Mouse (Mus musculus) cerebellum, adult 2 months (tissue): Measurements from ENCODE around the gene Kctd12.

Source experiments
- CTCF ChIP-seq: fragments of 200-500 bp; IDR thresholded peaks from 2 replicates; pipeline ENCODE4 v1.5.1; 2011; ENCODE audit warnings: low read depth, mild to moderate bottlenecking, control low read depth, low read length, moderate library complexity, borderline replicate concordance; ENCODE audit not compliant: insufficient read depth
- POLR2A ChIP-seq: fragments of 200-500 bp; IDR thresholded peaks from 2 replicates; pipeline ENCODE4 v1.6.1; 2011; ENCODE audit warnings: low read length, control low read depth, borderline replicate concordance; ENCODE audit not compliant: insufficient read depth

- TF ChIP-seq POLR2A (peak; percentile 75), CTCF (no peak)
Measured at GRCm38 (mm10) chr14:102982016-102982626, 316 bp downstream of the Kctd12 start.
